Mouse (Mus musculus) liver, embryonic 16.5 days (tissue): Measurements from ENCODE around the gene Antxr2. TPM values are rescaled to one million over a fixed set of nuclear protein-coding genes. Genes with fewer than 3 reads are reported as not detected.

ENCODE experiments used
- ATAC-seq: fragments of 200-750 bp; cut with Nextera tagmentation; 2 replicates; pipeline ENCODE4 v1.8.0; 2017; ENCODE audit warnings: low read depth, mild to moderate bottlenecking, moderate number of reproducible peaks, moderate library complexity
- H3K27ac ChIP-seq: fragments of 300-500 bp; sonication (generic); 2 replicates; pipeline ENCODE4 v1.5.1; 2014; ENCODE audit warnings: mild to moderate bottlenecking, low read length
- H3K27me3 ChIP-seq: fragments of 300-500 bp; sonication (generic); 2 replicates; pipeline ENCODE4 v1.6.1; 2014; ENCODE audit warnings: low read depth, low read length, mixed read lengths; ENCODE audit not compliant: control insufficient read depth, insufficient read depth
- H3K36me3 ChIP-seq: fragments of 300-500 bp; sonication (generic); 2 replicates; pipeline ENCODE4 v1.6.1; 2014; ENCODE audit warnings: mild to moderate bottlenecking; ENCODE audit not compliant: control insufficient read depth, insufficient read depth
- H3K4me1 ChIP-seq: fragments of 300-500 bp; sonication (generic); 2 replicates; pipeline ENCODE4 v1.6.1; 2014; ENCODE audit warnings: low read depth, low read length, mixed read lengths; ENCODE audit not compliant: control insufficient read depth
- H3K4me2 ChIP-seq: fragments of 300-500 bp; sonication (generic); 2 replicates; pipeline ENCODE4 v1.6.1; 2014; ENCODE audit warnings: low read depth, low read length, mixed read lengths
- H3K4me3 ChIP-seq: fragments of 300-500 bp; sonication (generic); 2 replicates; pipeline ENCODE4 v1.5.1; 2014; ENCODE audit warnings: low read depth, mild to moderate bottlenecking, low read length
- H3K9ac ChIP-seq: fragments of 300-500 bp; sonication (generic); 2 replicates; pipeline ENCODE4 v1.6.1; 2014; ENCODE audit warnings: low read depth, low read length
- H3K9me3 ChIP-seq: fragments of 300-500 bp; sonication (generic); replicated peaks from 2 replicates; pipeline ENCODE4 v1.6.1; 2016; ENCODE audit warnings: low read length; ENCODE audit not compliant: control insufficient read depth
- WGBS: fragments of 180-500 bp; shearing (Covaris S2); extraction: QIAGEN DNeasy Blood & Tissue Kit; methylation state at CpG from one replicate; pipeline ENCODE4 v1.1.7; 2014; ENCODE audit not compliant: insufficient replicate concordance; 5-methylcytosine and 5-hydroxymethylcytosine counted together
- polyA plus RNA-seq: library from polyadenylated mRNA; unstranded; fragments of >200 nt; fragmentation: Nextera tagmentation; extraction: Ambion mirVana; gene quantifications from 2 replicates; pipeline ENCODE4 v1.2.1, GENCODE M21; 2015

Antxr2 gene
- polyA plus RNA-seq, 1 experiment from 2014 or later: 7.8 TPM

GRCm38 (mm10) chr5:98030091-98030901, 547 bp downstream of the Antxr2 start:
- under 1% methylated on average over 36 of the region's 36 CpGs for WGBS
- Histone ChIP-seq H3K9me3 (no peaks in the 10 kb centered on the region), H3K4me2 (peak overlapping the region; percentile 62), H3K4me3 (peak overlapping the region; percentile 68), H3K36me3 (no peaks in the 10 kb centered on the region), H3K9ac (peak overlapping the region; percentile 61), H3K4me1 (no peaks in the 10 kb centered on the region; the same call in 1 of the 2 replicates), H3K27ac (peak overlapping the region; percentile 76), H3K27me3 (no peaks in the 10 kb centered on the region; the same call in 1 of the 2 replicates)
- peak; percentile 69 for ATAC-seq

- Histone ChIP-seq H3K9ac (no peak overlapping the region), H3K4me2 (no peak overlapping the region), H3K36me3 (no peaks in the 10 kb centered on the region), H3K27ac (peak overlapping the region; percentile 23), H3K4me1 (no peaks in the 10 kb centered on the region; the same call in 1 of the 2 replicates), H3K9me3 (no peaks in the 10 kb centered on the region), H3K4me3 (no peak overlapping the region), H3K27me3 (no peaks in the 10 kb centered on the region; the same call in 1 of the 2 replicates)
- no peak; the same call in 1 of the 2 replicates for ATAC-seq
- WGBS: 34% methylated on average over 8 of the region's 8 CpGs
Measured at GRCm38 (mm10) chr5:98027688-98028389, 3.0 kb downstream of the Antxr2 start.

- Histone ChIP-seq H3K36me3 (no peaks in the 10 kb centered on the region), H3K9ac (no peak overlapping the region), H3K4me1 (no peaks in the 10 kb centered on the region; the same call in 1 of the 2 replicates), H3K4me2 (no peak overlapping the region), H3K27ac (no peak overlapping the region), H3K9me3 (no peaks in the 10 kb centered on the region), H3K27me3 (no peaks in the 10 kb centered on the region), H3K4me3 (no peak overlapping the region)
- no peak for ATAC-seq
- WGBS: 58% methylated on average over 2 of the region's 2 CpGs
Measured at GRCm38 (mm10) chr5:98025921-98026320, 4.9 kb downstream of the Antxr2 start.

GRCm38 (mm10) chr5:98024545-98024944, 6.3 kb downstream of the Antxr2 start:
- H3K27ac ChIP-seq: no peak overlapping the region
- WGBS: 54% methylated on average over 2 of the region's 2 CpGs
- H3K4me2 ChIP-seq: no peak overlapping the region
- H3K9ac ChIP-seq: no peak overlapping the region
- H3K27me3 ChIP-seq: no peaks in the 10 kb centered on the region
- no peak for ATAC-seq
- no peaks in the 10 kb centered on the region for H3K9me3 ChIP-seq
- H3K4me1 ChIP-seq: no peaks in the 10 kb centered on the region; the same call in 1 of the 2 replicates
- no peak overlapping the region for H3K4me3 ChIP-seq
- no peaks in the 10 kb centered on the region for H3K36me3 ChIP-seq

- H3K9ac ChIP-seq: no peak overlapping the region
- H3K27ac ChIP-seq: no peak overlapping the region
- H3K4me2 ChIP-seq: no peak overlapping the region
- H3K4me1 ChIP-seq: no peaks in the 10 kb centered on the region; the same call in 1 of the 2 replicates
- H3K4me3 ChIP-seq: no peak overlapping the region
- WGBS: 65% methylated on average over 4 of the region's 4 CpGs
- H3K27me3 ChIP-seq: no peaks in the 10 kb centered on the region
- no peak for ATAC-seq
- no peaks in the 10 kb centered on the region for H3K9me3 ChIP-seq
- H3K36me3 ChIP-seq: no peaks in the 10 kb centered on the region
Measured at GRCm38 (mm10) chr5:98021518-98021917, 9.3 kb downstream of the Antxr2 start.

- no peaks in the 10 kb centered on the region for H3K9me3 ChIP-seq
- no peak overlapping the region for H3K9ac ChIP-seq
- H3K27ac ChIP-seq: no peak overlapping the region
- H3K27me3 ChIP-seq: no peaks in the 10 kb centered on the region
- no peaks in the 10 kb centered on the region for H3K36me3 ChIP-seq
- no peaks in the 10 kb centered on the region; the same call in 1 of the 2 replicates for H3K4me1 ChIP-seq
- H3K4me2 ChIP-seq: no peak overlapping the region
- no peak for ATAC-seq
- H3K4me3 ChIP-seq: no peak overlapping the region
Measured at GRCm38 (mm10) chr5:98020658-98021057, 10.2 kb downstream of the Antxr2 start.

GRCm38 (mm10) chr5:98019396-98019795, 11.4 kb downstream of the Antxr2 start:
- Histone ChIP-seq H3K27me3 (no peaks in the 10 kb centered on the region), H3K9ac (no peak overlapping the region), H3K4me1 (no peaks in the 10 kb centered on the region; the same call in 1 of the 2 replicates), H3K4me3 (no peak overlapping the region), H3K9me3 (no peaks in the 10 kb centered on the region), H3K4me2 (no peak overlapping the region), H3K27ac (no peak overlapping the region), H3K36me3 (no peaks in the 10 kb centered on the region)
- ATAC-seq: no peak
- 83% methylated on average over 1 of the region's 1 CpGs for WGBS

- Histone ChIP-seq H3K9me3 (no peaks in the 10 kb centered on the region), H3K4me3 (no peak overlapping the region), H3K27me3 (no peaks in the 10 kb centered on the region), H3K9ac (no peak overlapping the region), H3K4me1 (no peaks in the 10 kb centered on the region; the same call in 1 of the 2 replicates), H3K4me2 (no peak overlapping the region), H3K36me3 (no peaks in the 10 kb centered on the region), H3K27ac (no peak overlapping the region)
- 0 out of 2 replicates have a peak, but pooled peaks have one; percentile 37 for ATAC-seq
- 21% methylated on average over 6 of the region's 6 CpGs for WGBS
Measured at GRCm38 (mm10) chr5:98018162-98018561, 12.7 kb downstream of the Antxr2 start.
